Comparison of ENCODE assay signal across 7 mouse cellular contexts in genomic region chr16:91548996-91549395, GRCm38 (mm10). TPM values are rescaled to one million over a fixed set of nuclear protein-coding genes. Genes with fewer than 3 reads are reported as not detected.
A peak's percentile ranks its signal among the peaks of the same experiment; 100 is the strongest.
DNase-seq lines count a peak whose midpoint lies in the region; ATAC-seq and TF ChIP-seq lines count a peak whose summit lies in the region.

No protein-coding gene starts in this region.

- no peaks in the 10 kb centered on the region for H3K36me3 ChIP-seq in hindbrain, embryonic 15.5 days
- H3K36me3 ChIP-seq in myocyte (ENCODE audit: control insufficient read depth, insufficient read depth), result no peaks in the 10 kb centered on the region

- no peak overlapping the region for H3ac ChIP-seq in myocyte (ENCODE audit: control insufficient read depth, insufficient read length)

- no peak for ATAC-seq in hindbrain, embryonic 15.5 days (ENCODE audit: low FRiP score, low read depth)

- H3K27ac ChIP-seq in layer of hippocampus, adult 2 months, result peak overlapping the region; percentile 98; the same call in 1 of the 2 replicates
- H3K27ac ChIP-seq in brown adipose tissue, adult 24 weeks (replicated peaks; ENCODE audit: low read depth, low read length), result no peak overlapping the region
- no peak overlapping the region for H3K27ac ChIP-seq in hindbrain, embryonic 15.5 days (replicated peaks)

- peak overlapping the region; percentile 72 for H3K4me2 ChIP-seq in hindbrain, embryonic 15.5 days
- peak overlapping the region; percentile 92 for H3K4me2 ChIP-seq in myocyte (ENCODE audit: low read depth)

- H3K9me3 ChIP-seq in hindbrain, embryonic 15.5 days, result no peaks in the 10 kb centered on the region

- peak overlapping the region; percentile 98 for H3K4me3 ChIP-seq in layer of hippocampus, adult 2 months
- peak overlapping the region; percentile 39; the same call in 1 of the 2 replicates for H3K4me3 ChIP-seq in brown adipose tissue, adult 24 weeks (ENCODE audit: insufficient read depth, low read depth, low read length)
- H3K4me3 ChIP-seq in hindbrain, embryonic 15.5 days, result peak overlapping the region; percentile 30
- H3K4me3 ChIP-seq in myocyte, result no peak overlapping the region

- peaks cover 20% of the 10 kb centered on the region for H3K4me1 ChIP-seq in brown adipose tissue, adult 24 weeks (ENCODE audit: control insufficient read depth, insufficient read depth, insufficient read length, low read length)
- peaks cover 40% of the 10 kb centered on the region for H3K4me1 ChIP-seq in hindbrain, embryonic 15.5 days (replicated peaks)

- no peak for DNase-seq in layer of hippocampus, adult 2 months (ENCODE audit: low spot score in 2 of 2)
- DNase-seq in layer of hippocampus, adult 9-10 months (ENCODE audit: low spot score), result no peak
- DNase-seq in left cerebral cortex, postnatal 25 days (ENCODE audit: low spot score in 2 of 2), result no peak
- no peak for DNase-seq in urinary bladder, postnatal 36 days (ENCODE audit: low spot score in 2 of 2)

- 59% methylated on average over 2 of the region's 2 CpGs for WGBS in hindbrain, embryonic 15.5 days

- H3K79me2 ChIP-seq in myocyte (ENCODE audit: control insufficient read depth, insufficient read depth), result peaks cover 22% of the 10 kb centered on the region

- H3K9ac ChIP-seq in hindbrain, embryonic 15.5 days, result peak overlapping the region; percentile 16; the same call in 1 of the 2 replicates

- H3K27me3 ChIP-seq in hindbrain, embryonic 15.5 days, result no peaks in the 10 kb centered on the region
- no peaks in the 10 kb centered on the region for H3K27me3 ChIP-seq in myocyte (ENCODE audit: control insufficient read depth, insufficient read depth, insufficient read length)

- TF ChIP-seq CTCF in layer of hippocampus, adult 2 months (conservative IDR thresholded peaks at IDR 0.05), result no peak

- TF ChIP-seq POLR2A in myocyte (IDR thresholded peaks at IDR 0.05; ENCODE audit: insufficient read length, low read depth), result no peak

- intact Hi-C loops in left cerebral cortex, postnatal 25 days (cut with DNase I), result loop anchor here (5.0 kb wide), 1 partner anchor 37 kb away; no protein-coding TSS in a partner anchor

TF ChIP-seq in myocyte, 11 proteins besides CTCF, POLR2A, EP300 and RAD21:
- TF ChIP-seq REST (IDR thresholded peaks at IDR 0.05; ENCODE audit: insufficient read depth, insufficient read length) (no peak), SRF (IDR thresholded peaks at IDR 0.05; ENCODE audit: control insufficient read depth, insufficient read length, low read depth) (no peak), TCF3 (IDR thresholded peaks at IDR 0.05; ENCODE audit: insufficient read length, low read depth) (no peak)

RNA-seq across cellular contexts. Expression of gene Ifngr2, which starts 2.1 kb away (rescaled TPM):
- 10 to 100 TPM; 49.2 to 50.6 TPM for total RNA-seq in layer of hippocampus, adult 2 months (2021)
- 15.4 and 22.0 TPM in 2 replicates for polyA plus RNA-seq in brown adipose tissue, adult 24 weeks (2012; ENCODE audit: insufficient read depth, insufficient read length, missing spikeins)
- polyA plus RNA-seq in hindbrain, embryonic 15.5 days (2015; fragmentation: Nextera tagmentation; extraction: Ambion mirVana), result 105 and 106 TPM in 2 replicates
- polyA plus RNA-seq in myocyte (2012; fragmentation: generic; extraction: Trizol), result 18.7 TPM
- total RNA-seq in left cerebral cortex, postnatal 25 days (2021), result 10 to 100 TPM; 43.3 to 46.9 TPM

RNA-seq across cellular contexts. Expression of gene Tmem50b, which starts 48.6 kb away (rescaled TPM):
- 100 to 1,000 TPM in 1 of 2 experiments, 10 to 100 TPM in 1; 97.3 to 104 TPM for total RNA-seq in layer of hippocampus, adult 2 months (2021)
- polyA plus RNA-seq in brown adipose tissue, adult 24 weeks (2012; ENCODE audit: insufficient read depth, insufficient read length, missing spikeins), result 71.4 and 79.6 TPM in 2 replicates
- polyA plus RNA-seq in hindbrain, embryonic 15.5 days (2015; fragmentation: Nextera tagmentation; extraction: Ambion mirVana), result 99.3 and 105 TPM in 2 replicates
- 11.4 TPM for polyA plus RNA-seq in myocyte (2012; fragmentation: generic; extraction: Trizol)
- total RNA-seq in left cerebral cortex, postnatal 25 days (2021), result 10 to 100 TPM; 96.1 to 98.9 TPM
